Mouse (Mus musculus): Measurements from ENCODE around the gene Rapgef1. TPM values are rescaled to one million over a fixed set of nuclear protein-coding genes. Genes with fewer than 3 reads are reported as not detected.

The Rapgef1 gene
- total and polyA plus RNA-seq, 3 experiments = 86.5 to 185 (median 170) TPM

- peaks cover 16% of the 10 kb centered on the region for H3K79me2 ChIP-seq (replicated peaks; ENCODE audit: control insufficient read depth, extremely low read depth, insufficient read depth, poor library complexity, severe bottlenecking)
- H3K27me3 ChIP-seq (replicated peaks) = no peaks in the 10 kb centered on the region
- dilution Hi-C loops (cut with MboI; ENCODE audit: extremely low pct_ligation_motif_present, extremely low pct_unique_long_range_greater_than_20kb, low sequenced_read_pairs) (no loop called here), in situ Hi-C loops (cut with MboI; ENCODE audit: low pct_ligation_motif_present, low pct_unique_long_range_greater_than_20kb, low sequenced_read_pairs) (no loop called here)
- H3K9ac ChIP-seq (ENCODE audit: insufficient read depth, low read depth) = peak within 1 kb of the TSS; percentile 87
- peaks cover 52 to 69% of the 10 kb centered on the region in 2 experiments for H3K36me3 ChIP-seq (replicated peaks in 1 of 2; ENCODE audit: control insufficient read depth in 1 of 2, insufficient read depth in 1 of 2, low read length in 1 of 2)
- DNase-seq (ENCODE audit: extremely low read depth) = peak; percentile 95
- H3K4me2 ChIP-seq (ENCODE audit: insufficient read depth, low read depth, poor library complexity, severe bottlenecking) = peak within 1 kb of the TSS; percentile 98
- H3K4me3 ChIP-seq (replicated peaks in 1 of 3; ENCODE audit: low read depth in 2 of 3, low read length in 2 of 3, poor library complexity in 1 of 3) = peak within 1 kb of the TSS; percentile 80 to 97 (median 89)
- H3K4me1 ChIP-seq (ENCODE audit: control insufficient read depth in 1 of 2, insufficient read depth in 2 of 2) = peaks cover 4 to 18% of the 10 kb centered on the region in 2 experiments; a peak in 3 of 4 replicates
- H3K9me3 ChIP-seq (replicated peaks; ENCODE audit: low read length) = peaks cover 7% of the 10 kb centered on the region
- H3K27ac ChIP-seq (ENCODE audit: insufficient read depth, low read depth) = peak within 1 kb of the TSS; percentile 8; the same call in 1 of the 2 replicates
- no peak for TF ChIP-seq CTCF (conservative IDR thresholded peaks at IDR 0.05 in 1 of 2, IDR thresholded peaks at IDR 0.05 in 1 of 2; ENCODE audit: low read depth in 2 of 2, low read length in 2 of 2)
- peak; percentile 84; the same call in 1 of the 2 replicates for TF ChIP-seq MAX (IDR thresholded peaks at IDR 0.05; ENCODE audit: low read length)
- no peak; the same call in 1 of the 2 replicates for TF ChIP-seq JUND (conservative IDR thresholded peaks at IDR 0.05; ENCODE audit: low read depth, low read length)
- TF ChIP-seq MXI1 (IDR thresholded peaks at IDR 0.05; ENCODE audit: low read depth, low read length) = peak; percentile 90
- TF ChIP-seq JUN (IDR thresholded peaks at IDR 0.05; ENCODE audit: insufficient read depth, low read depth, low read length) = peak; percentile 13; the same call in 1 of the 2 replicates
- peak; percentile 79; the same call in 1 of the 2 replicates for TF ChIP-seq RCOR1 (conservative IDR thresholded peaks at IDR 0.05; ENCODE audit: low read depth, low read length)
- peak; percentile 63; the same call in 1 of the 2 replicates for TF ChIP-seq ZNF384 (IDR thresholded peaks at IDR 0.05; ENCODE audit: low read depth, low read length)
- no peak for TF ChIP-seq ZKSCAN1 (IDR thresholded peaks at IDR 0.05; ENCODE audit: borderline replicate concordance, low read depth, low read length)
- peak; percentile 94 for TF ChIP-seq HCFC1 (IDR thresholded peaks at IDR 0.05; ENCODE audit: low read depth, low read length)
- peak; percentile 84; the same call in 1 of the 2 replicates for TF ChIP-seq E2F4 (IDR thresholded peaks at IDR 0.05; ENCODE audit: insufficient replicate concordance, low read depth, low read length)
- TF ChIP-seq MAFK (IDR thresholded peaks at IDR 0.05; ENCODE audit: insufficient replicate concordance, low read length) = no peak
- TF ChIP-seq ELF1 (IDR thresholded peaks at IDR 0.05; ENCODE audit: low read depth, low read length) = peak; percentile 84
- no peak for TF ChIP-seq UBTF (IDR thresholded peaks at IDR 0.05; ENCODE audit: low read depth, low read length)
- TF ChIP-seq CHD2 (IDR thresholded peaks at IDR 0.05; ENCODE audit: low read length) = no peak
- no peak for TF ChIP-seq EP300 (IDR thresholded peaks at IDR 0.05; ENCODE audit: low read length)
- no peak for TF ChIP-seq PAX5 (IDR thresholded peaks at IDR 0.05; ENCODE audit: low read length)
- peak; percentile 92 for TF ChIP-seq NELFE (IDR thresholded peaks at IDR 0.05; ENCODE audit: low read depth, low read length)
- peak; percentile 91 for TF ChIP-seq MYC (IDR thresholded peaks at IDR 0.05; ENCODE audit: low read depth, low read length)
- peak; percentile 86 for TF ChIP-seq USF1 (IDR thresholded peaks at IDR 0.05; ENCODE audit: low read depth, low read length)
- TF ChIP-seq POLR2AphosphoS2 (IDR thresholded peaks at IDR 0.05; ENCODE audit: low read depth, low read length) = peak; percentile 72; the same call in 1 of the 2 replicates
- no peak for TF ChIP-seq ZC3H11A (IDR thresholded peaks at IDR 0.05; ENCODE audit: low read depth, low read length)
- TF ChIP-seq TCF12 (IDR thresholded peaks at IDR 0.05; ENCODE audit: low read depth, low read length) = peak; percentile 78
- no peak for TF ChIP-seq RAD21 (IDR thresholded peaks at IDR 0.05; ENCODE audit: low read depth, low read length)
- TF ChIP-seq KAT2A (IDR thresholded peaks at IDR 0.05; ENCODE audit: insufficient replicate concordance, low read length) = peak; percentile 82; the same call in 1 of the 2 replicates
- peak; percentile 91 for TF ChIP-seq USF2 (conservative IDR thresholded peaks at IDR 0.05; ENCODE audit: low read depth, low read length)
- TF ChIP-seq NRF1 (IDR thresholded peaks at IDR 0.05; ENCODE audit: low read depth, low read length) = no peak
- no peak; the same call in 1 of the 2 replicates for TF ChIP-seq MEF2A (IDR thresholded peaks at IDR 0.05; ENCODE audit: borderline replicate concordance, low read depth, low read length)
- no peak; the same call in 1 of the 2 replicates for TF ChIP-seq GABPA (IDR thresholded peaks at IDR 0.05; ENCODE audit: insufficient replicate concordance, low read depth, low read length)
- TF ChIP-seq CHD1 (IDR thresholded peaks at IDR 0.05; ENCODE audit: low read depth, low read length) = no peak; the same call in 1 of the 2 replicates
- TF ChIP-seq POLR2A (IDR thresholded peaks at IDR 0.05; ENCODE audit: low read depth, low read length) = peak; percentile 88
- TF ChIP-seq SIN3A (IDR thresholded peaks at IDR 0.05; ENCODE audit: low read length) = peak; percentile 80
- TF ChIP-seq MAZ (IDR thresholded peaks at IDR 0.05; ENCODE audit: low read depth, low read length) = 0 out of 2 replicates have a peak, but pooled peaks have one; percentile 25
- TF ChIP-seq IRF4 (IDR thresholded peaks at IDR 0.05; ENCODE audit: low read depth, low read length) = no peak; the same call in none of the 2 replicates
- TF ChIP-seq SMC3 (IDR thresholded peaks at IDR 0.05; ENCODE audit: low read depth, low read length) = no peak
- peak; percentile 80; the same call in 1 of the 2 replicates for TF ChIP-seq TBP (conservative IDR thresholded peaks at IDR 0.05; ENCODE audit: low read depth, low read length)
- TF ChIP-seq ZMIZ1 (IDR thresholded peaks at IDR 0.05; ENCODE audit: low read depth, low read length) = peak; percentile 34; the same call in 1 of the 2 replicates
- TF ChIP-seq ETS1 (conservative IDR thresholded peaks at IDR 0.05; ENCODE audit: low read depth, low read length) = no peak
Observed at GRCm38 (mm10) chr2:29787104-29787917, 167.8 kb downstream of the Rapgef1 start, which contains the start of gene Coq4. TSS of gene Coq4 (plus strand) at chr2:29787493.

Measured in CH12.LX (cell line).